Mouse (Mus musculus) WW6 (cell line): ENCODE results near the gene Lpcat1.
A peak's percentile ranks its signal among the peaks of the same experiment; 100 is the strongest.

ENCODE experiments used
- DNase-seq: peaks from one replicate; pipeline ENCODE4 v3.0.0-alpha.2; 2013; ENCODE audit warnings: low read depth, low spot score

Lpcat1 gene

GRCm38 (mm10) chr13:73446494-73446893, 20.5 kb upstream of the Lpcat1 start:
- DNase-seq, result no peak

GRCm38 (mm10) chr13:73446943-73447342, 20.1 kb upstream of the Lpcat1 start:
- DNase-seq, result no peak

- no peak for DNase-seq
Measured at GRCm38 (mm10) chr13:73447478-73447877, 19.5 kb upstream of the Lpcat1 start.

GRCm38 (mm10) chr13:73448201-73448600, 18.8 kb upstream of the Lpcat1 start:
- DNase-seq, result no peak

GRCm38 (mm10) chr13:73448723-73449122, 18.3 kb upstream of the Lpcat1 start:
- no peak for DNase-seq

GRCm38 (mm10) chr13:73453503-73454217, 13.3 kb upstream of the Lpcat1 start:
- DNase-seq, result no peak

- no peak for DNase-seq
Measured at GRCm38 (mm10) chr13:73455328-73455727, 11.7 kb upstream of the Lpcat1 start.

GRCm38 (mm10) chr13:73457301-73457700, 9.7 kb upstream of the Lpcat1 start:
- no peak for DNase-seq

GRCm38 (mm10) chr13:73457741-73458140, 9.3 kb upstream of the Lpcat1 start:
- no peak for DNase-seq

- no peak for DNase-seq
Measured at GRCm38 (mm10) chr13:73458719-73459118, 8.3 kb upstream of the Lpcat1 start.

- DNase-seq, result no peak
Measured at GRCm38 (mm10) chr13:73459189-73459850, 7.7 kb upstream of the Lpcat1 start.

GRCm38 (mm10) chr13:73461551-73461950, 5.4 kb upstream of the Lpcat1 start:
- DNase-seq, result no peak

GRCm38 (mm10) chr13:73465156-73465555, 1.8 kb upstream of the Lpcat1 start:
- DNase-seq, result no peak

GRCm38 (mm10) chr13:73466411-73466810, 586 bp upstream of the Lpcat1 start:
- no peak for DNase-seq

GRCm38 (mm10) chr13:73467421-73468237, 632 bp downstream of the Lpcat1 start:
- DNase-seq, result peak; percentile 43

- no peak for DNase-seq
Measured at GRCm38 (mm10) chr13:73468834-73469233, 1.8 kb downstream of the Lpcat1 start.

- DNase-seq, result no peak
Measured at GRCm38 (mm10) chr13:73469257-73469967, 2.4 kb downstream of the Lpcat1 start.

- no peak for DNase-seq
Measured at GRCm38 (mm10) chr13:73472481-73472880, 5.5 kb downstream of the Lpcat1 start.

- DNase-seq, result no peak
Measured at GRCm38 (mm10) chr13:73473746-73474145, 6.7 kb downstream of the Lpcat1 start.

- DNase-seq, result no peak
Measured at GRCm38 (mm10) chr13:73474163-73474562, 7.2 kb downstream of the Lpcat1 start.

- DNase-seq, result no peak
Measured at GRCm38 (mm10) chr13:73475058-73475980, 8.3 kb downstream of the Lpcat1 start.
